Mouse (Mus musculus) MEL (cell line): Measurements from ENCODE around the gene Klra3.
"Not testable (repeated sequence)": the region's sequence is repeated elsewhere in the genome, so short reads cannot be mapped to it uniquely, and the experiment has no call there.

Source experiments
- CTCF ChIP-seq, 3 experiments: IDR thresholded peaks in 2 of 3; conservative IDR thresholded peaks in 1 of 3; 2 replicates each; pipeline ENCODE4 v1.5.1; 2011 to 2012; ENCODE audit warnings: low read length in 3 of 3, low read depth in 2 of 3, mild to moderate bottlenecking in 2 of 3, improper control_type of control experiment in 1 of 3, inconsistent platforms in 1 of 3, mixed read lengths in 1 of 3, moderate library complexity in 1 of 3; ENCODE audit not compliant: control insufficient read depth in 1 of 3, insufficient read depth in 1 of 3, poor library complexity in 1 of 3, severe bottlenecking in 1 of 3
- JUND ChIP-seq: IDR thresholded peaks from 2 replicates; pipeline ENCODE4 v1.6.1; 2011; ENCODE audit warnings: low read depth, mild to moderate bottlenecking, improper control_type of control experiment, low read length
- NELFE ChIP-seq: IDR thresholded peaks from 2 replicates; pipeline ENCODE4 v1.6.1; 2011; ENCODE audit warnings: low read depth, low read length, improper control_type of control experiment
- RAD21 ChIP-seq: IDR thresholded peaks from 2 replicates; pipeline ENCODE4 v1.6.1; 2011; ENCODE audit warnings: mild to moderate bottlenecking, low read depth, low read length, improper control_type of control experiment
- SIN3A ChIP-seq: IDR thresholded peaks from 2 replicates; pipeline ENCODE4 v1.6.1; 2012; ENCODE audit warnings: low read length, improper control_type of control experiment, inconsistent platforms

DNA sequence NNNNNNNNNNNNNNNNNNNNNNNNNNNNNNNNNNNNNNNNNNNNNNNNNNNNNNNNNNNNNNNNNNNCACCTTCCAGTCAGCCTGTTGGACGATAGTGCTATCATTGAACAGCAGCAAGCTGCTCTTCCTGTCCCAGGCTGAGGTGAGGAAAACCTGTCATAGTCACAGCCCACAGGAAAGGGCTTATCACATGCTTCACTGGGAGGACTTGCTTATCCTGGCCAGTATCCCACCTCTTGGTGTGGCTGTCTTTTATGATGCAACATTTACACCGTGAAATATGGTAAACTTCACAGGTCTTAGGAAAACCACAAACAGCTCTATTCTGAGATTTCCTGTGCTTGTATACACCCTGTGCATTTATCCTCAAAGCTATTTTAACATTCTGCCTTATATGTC is 4.6 kb upstream of the Klra3 start:
- TF ChIP-seq NELFE; CTCF (IDR thresholded peaks at IDR 0.05 in 2 of 3, conservative IDR thresholded peaks at IDR 0.05 in 1 of 3; ENCODE audit: control insufficient read depth in 1 of 3, insufficient read depth in 1 of 3, low read depth in 2 of 3, low read length in 3 of 3, poor library complexity in 1 of 3, severe bottlenecking in 1 of 3); RAD21; JUND: not testable (repeated sequence)
- peak; percentile 16; the same call in 1 of the 2 replicates for TF ChIP-seq SIN3A
